Mouse (Mus musculus) myocyte (in vitro differentiated cells): Measurements from ENCODE around the gene Syngr3. TPM values are rescaled to one million over a fixed set of nuclear protein-coding genes. Genes with fewer than 3 reads are reported as not detected.
"Not testable (repeated sequence)": the region's sequence is repeated elsewhere in the genome, so short reads cannot be mapped to it uniquely, and the experiment has no call there.

ENCODE experiments used
- H3K27me3 ChIP-seq: one replicate; pipeline ENCODE4 v1.6.1; 2011; ENCODE audit not compliant: control insufficient read depth, insufficient read depth, insufficient read length
- H3K36me3 ChIP-seq: one replicate; pipeline ENCODE4 v1.6.1; 2011; ENCODE audit not compliant: control insufficient read depth, insufficient read depth
- H3K4me2 ChIP-seq: one replicate; pipeline ENCODE4 v1.6.1; 2011; ENCODE audit warnings: low read depth, control low read depth
- H3K4me3 ChIP-seq: one replicate; pipeline ENCODE4 v1.5.1; 2011; ENCODE audit warnings: mild to moderate bottlenecking, control low read depth, moderate library complexity
- H3K79me2 ChIP-seq: one replicate; pipeline ENCODE4 v1.6.1; 2011; ENCODE audit not compliant: control insufficient read depth, insufficient read depth
- H3ac ChIP-seq: one replicate; pipeline ENCODE4 v1.6.1; 2011; ENCODE audit not compliant: control insufficient read depth, insufficient read length
- CEBPB ChIP-seq: IDR thresholded peaks from 2 replicates; pipeline ENCODE4 v1.6.1; 2011; ENCODE audit warnings: mild to moderate bottlenecking, moderate library complexity; ENCODE audit not compliant: poor library complexity, insufficient read depth, severe bottlenecking
- E2F4 ChIP-seq: IDR thresholded peaks from one replicate; pipeline ENCODE4 v1.6.1; 2011; ENCODE audit warnings: mild to moderate bottlenecking, control low read depth, moderate library complexity; ENCODE audit not compliant: insufficient read depth
- MAX ChIP-seq: IDR thresholded peaks from one replicate; pipeline ENCODE4 v1.6.1; 2011; ENCODE audit warnings: low read depth, mild to moderate bottlenecking, control low read depth
- MYOD1 ChIP-seq, 3 experiments: IDR thresholded peaks; one replicate each; pipeline ENCODE4 v1.6.1; 2011; ENCODE audit warnings: control low read depth in 2 of 3, low read depth in 2 of 3, mild to moderate bottlenecking in 2 of 3, moderate library complexity in 1 of 3; ENCODE audit not compliant: insufficient read length in 2 of 3, control insufficient read depth in 1 of 3
- MYOG ChIP-seq, 3 experiments: IDR thresholded peaks; one replicate each; pipeline ENCODE4 v1.6.1; 2011; ENCODE audit warnings: control low read depth in 2 of 3, low read depth in 2 of 3, mild to moderate bottlenecking in 2 of 3; ENCODE audit not compliant: insufficient read length in 2 of 3, control insufficient read depth in 1 of 3, insufficient read depth in 1 of 3
- POLR2A ChIP-seq: IDR thresholded peaks from one replicate; pipeline ENCODE4 v1.6.1; 2011; ENCODE audit warnings: low read depth, mild to moderate bottlenecking, control low read depth, moderate library complexity; ENCODE audit not compliant: insufficient read length
- POLR2AphosphoS2 ChIP-seq: IDR thresholded peaks from one replicate; pipeline ENCODE4 v1.6.1; 2011; ENCODE audit warnings: low read depth, control low read depth; ENCODE audit not compliant: insufficient read length
- REST ChIP-seq: IDR thresholded peaks from one replicate; pipeline ENCODE4 v1.6.1; 2011; ENCODE audit warnings: mild to moderate bottlenecking, control low read depth, moderate library complexity; ENCODE audit not compliant: insufficient read depth, insufficient read length
- SRF ChIP-seq: IDR thresholded peaks from one replicate; pipeline ENCODE4 v1.6.1; 2011; ENCODE audit warnings: low read depth; ENCODE audit not compliant: control insufficient read depth, insufficient read length
- TCF12 ChIP-seq: IDR thresholded peaks from one replicate; pipeline ENCODE4 v1.6.1; 2011; ENCODE audit warnings: mild to moderate bottlenecking, control low read depth; ENCODE audit not compliant: poor library complexity, insufficient read depth, severe bottlenecking
- TCF3 ChIP-seq: IDR thresholded peaks from one replicate; pipeline ENCODE4 v1.6.1; 2011; ENCODE audit warnings: low read depth, control low read depth; ENCODE audit not compliant: insufficient read length
- USF1 ChIP-seq: IDR thresholded peaks from one replicate; pipeline ENCODE4 v1.6.1; 2011; ENCODE audit warnings: low read depth, mild to moderate bottlenecking, control low read depth, moderate library complexity
- polyA plus RNA-seq: library from polyadenylated mRNA; unstranded; fragments of >200 nt; fragmentation: generic; extraction: Trizol; gene quantifications from one replicate; pipeline ENCODE4 v1.2.1, GENCODE M21; 2012; ENCODE audit warnings: missing spikeins

The Syngr3 gene
- polyA plus RNA-seq, 1 experiment, result 0.29 TPM

DNA sequence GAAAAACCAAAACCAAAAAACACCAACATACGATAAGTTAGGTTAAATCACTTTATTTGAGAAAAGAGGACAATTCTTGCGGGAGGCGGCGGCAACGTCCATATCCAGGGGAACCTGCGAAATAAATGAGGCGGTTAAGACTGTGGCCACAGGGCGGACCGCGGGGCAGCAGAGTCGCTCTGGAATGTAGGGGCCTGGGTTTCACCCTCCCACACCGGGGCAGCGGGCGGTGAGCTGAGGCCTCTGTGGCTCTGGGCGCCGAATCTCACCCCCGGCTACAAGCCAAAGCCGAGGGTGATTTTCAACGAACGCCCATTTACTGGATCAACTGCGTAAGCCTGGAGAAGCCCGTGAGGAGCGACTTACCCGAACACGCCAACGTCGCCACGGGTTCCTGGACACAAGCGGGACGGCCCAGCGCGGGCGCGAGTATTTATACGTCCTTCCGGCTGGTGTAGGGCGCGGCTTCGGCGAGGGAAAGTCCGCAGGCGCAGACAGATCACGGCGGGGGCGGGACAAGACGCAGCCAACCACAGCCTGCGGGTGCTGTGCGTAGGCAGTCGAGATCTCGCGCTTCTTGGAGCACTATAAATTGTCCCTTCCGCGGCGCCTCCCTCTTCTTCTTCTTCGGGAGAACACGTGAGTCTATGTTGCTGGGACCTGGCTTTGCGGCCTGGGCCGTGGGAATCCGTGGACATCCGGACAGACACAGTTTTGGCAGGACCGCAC, 29.9 kb upstream of the Syngr3 start:
- H3K4me3 ChIP-seq, result peak overlapping the region; percentile 77
- H3K79me2 ChIP-seq, result peaks cover 40% of the 10 kb centered on the region
- no peaks in the 10 kb centered on the region for H3K27me3 ChIP-seq
- H3K4me2 ChIP-seq, result peak overlapping the region; percentile 79
- H3ac ChIP-seq, result peak overlapping the region; percentile 63
- peaks cover 11% of the 10 kb centered on the region for H3K36me3 ChIP-seq
- peak; percentile 94 for TF ChIP-seq POLR2A
- peak; percentile 93 for TF ChIP-seq POLR2AphosphoS2
- TF ChIP-seq REST, result no peak
- TF ChIP-seq SRF, result no peak
- TF ChIP-seq USF1, result peak; percentile 30
- TF ChIP-seq TCF3, result no peak
- no peak for TF ChIP-seq TCF12
- TF ChIP-seq CEBPB, result no peak
- no peak for TF ChIP-seq MYOG (IDR thresholded peaks at IDR 0.05; ENCODE audit: control insufficient read depth in 1 of 3, insufficient read depth in 1 of 3, insufficient read length in 2 of 3, low read depth in 2 of 3)
- TF ChIP-seq E2F4, result no peak
- TF ChIP-seq MAX, result peak; percentile 51
- TF ChIP-seq MYOD1 (IDR thresholded peaks at IDR 0.05; ENCODE audit: control insufficient read depth in 1 of 3, insufficient read length in 2 of 3, low read depth in 2 of 3), result no peak

DNA sequence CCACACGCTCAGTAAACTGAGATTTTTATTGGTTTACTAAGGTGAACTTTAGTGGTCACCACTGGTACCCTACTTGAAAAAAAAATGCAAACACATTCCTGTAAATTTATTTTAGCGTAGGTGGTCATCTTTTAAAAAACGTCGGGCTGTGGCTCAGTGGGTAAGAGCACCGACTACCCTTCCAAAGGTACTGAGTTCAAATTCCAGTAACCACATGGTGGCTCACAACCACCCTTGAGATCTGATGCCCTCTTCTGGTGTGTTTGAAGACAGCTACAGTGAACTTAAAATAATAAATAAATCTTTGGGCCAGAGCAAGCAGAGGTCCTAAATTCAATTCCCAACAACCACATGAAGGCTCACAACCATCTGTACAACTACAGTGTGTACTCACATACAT, 29.2 kb upstream of the Syngr3 start:
- Histone ChIP-seq H3K79me2 (peaks cover 39% of the 10 kb centered on the region), H3ac (peak overlapping the region; percentile 63), H3K4me2 (peak overlapping the region; percentile 79), H3K4me3 (peak overlapping the region; percentile 77), H3K36me3 (peaks cover 11% of the 10 kb centered on the region)
- H3K27me3 ChIP-seq, result not testable (repeated sequence)

DNA sequence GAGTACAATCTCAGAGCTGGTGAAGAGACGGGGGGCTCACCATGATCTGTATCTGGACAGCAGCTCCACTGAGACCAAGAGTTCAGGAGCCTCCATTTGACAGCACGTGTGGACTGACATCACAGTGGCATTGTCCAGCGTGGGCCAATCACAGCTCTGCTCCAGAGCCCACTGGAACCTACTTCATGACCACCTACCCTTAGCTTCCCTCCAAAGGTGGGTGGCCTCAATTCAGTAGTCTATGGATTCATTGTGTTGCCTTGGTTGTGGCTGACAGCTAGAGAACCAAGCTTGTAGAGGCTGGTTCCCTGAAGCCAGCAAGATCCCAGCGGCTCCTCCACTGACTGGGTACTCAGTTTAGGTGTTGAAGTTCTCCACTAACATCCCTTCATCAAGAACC, 28.2 kb upstream of the Syngr3 start, which contains the start of the genes Rnf151 and Rps2:
TSS of gene Rnf151 (minus strand) at position 121 of the 400 bp plus-strand sequence.
TSS of gene Rps2 (plus strand) at position 174 of the 400 bp plus-strand sequence.
- no peak within 1 kb of the TSS for H3ac ChIP-seq
- TF ChIP-seq MYOG (IDR thresholded peaks at IDR 0.05; ENCODE audit: control insufficient read depth in 1 of 3, insufficient read depth in 1 of 3, insufficient read length in 2 of 3, low read depth in 2 of 3) (no peak), POLR2AphosphoS2 (peak; percentile 57), E2F4 (no peak), CEBPB (no peak), REST (no peak)
- H3K36me3 ChIP-seq, result peaks cover 11% of the 10 kb centered on the region
- peaks cover 29% of the 10 kb centered on the region for H3K79me2 ChIP-seq
- no peaks in the 10 kb centered on the region for H3K27me3 ChIP-seq
- H3K4me3 ChIP-seq, result peak within 1 kb of the TSS; percentile 77
- H3K4me2 ChIP-seq, result peak within 1 kb of the TSS; percentile 79

DNA sequence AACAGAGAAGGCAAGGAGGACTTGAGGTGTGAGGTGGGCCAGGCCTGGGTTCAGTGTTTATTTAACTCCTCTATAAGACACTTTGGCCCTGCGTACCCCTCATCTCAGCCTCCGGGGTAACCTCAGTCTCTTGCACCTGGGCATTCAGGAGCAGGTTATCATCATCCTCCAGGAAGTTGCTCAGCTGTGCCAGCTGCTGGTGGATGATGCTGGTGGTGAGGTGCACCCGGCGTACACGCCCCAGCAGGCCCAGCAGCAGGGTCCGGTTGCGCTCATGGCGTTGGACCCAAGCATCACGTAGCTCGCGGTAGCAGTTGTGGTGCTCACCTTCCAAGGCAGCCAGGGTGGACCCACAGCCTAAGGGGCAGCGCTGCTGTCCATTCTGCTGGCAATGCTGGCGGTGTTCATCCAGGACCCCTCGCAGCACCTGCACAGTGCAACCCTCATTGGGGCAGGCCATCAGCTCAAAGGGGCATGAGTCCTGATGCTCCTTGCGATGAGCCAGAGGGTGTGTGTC, 26.5 kb upstream of the Syngr3 start:
- H3K4me2 ChIP-seq, result no peak overlapping the region
- H3K4me3 ChIP-seq, result no peak overlapping the region
- no peaks in the 10 kb centered on the region for H3K36me3 ChIP-seq
- H3K79me2 ChIP-seq, result peaks cover 14% of the 10 kb centered on the region
- H3ac ChIP-seq, result no peak overlapping the region
- no peaks in the 10 kb centered on the region for H3K27me3 ChIP-seq
- TF ChIP-seq POLR2AphosphoS2, result peak; percentile 54
- no peak for TF ChIP-seq TCF3

DNA sequence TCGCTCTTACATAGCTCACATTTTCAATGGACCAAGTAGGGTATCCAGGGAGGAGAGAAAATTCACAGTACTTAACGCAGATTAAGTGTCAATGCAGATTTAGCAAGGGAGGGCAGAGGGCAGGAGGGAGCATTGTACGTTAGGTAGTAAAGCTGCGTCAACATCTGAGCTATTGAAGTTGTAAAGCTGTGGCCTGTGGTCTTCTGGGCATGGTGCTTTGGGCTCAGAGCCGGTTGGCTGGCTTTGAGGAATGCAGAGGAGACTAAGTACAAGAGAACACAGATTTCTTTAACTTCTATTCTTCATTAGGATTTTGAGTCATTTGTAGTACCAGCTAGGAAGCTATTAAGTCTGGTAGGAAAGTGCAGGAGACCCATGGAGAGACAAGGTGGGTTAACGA, 25.8 kb upstream of the Syngr3 start:
- Histone ChIP-seq H3K4me3 (no peak overlapping the region), H3K79me2 (peaks cover 10% of the 10 kb centered on the region), H3ac (no peak overlapping the region), H3K27me3 (no peaks in the 10 kb centered on the region), H3K36me3 (no peaks in the 10 kb centered on the region), H3K4me2 (no peak overlapping the region)
- no peak for TF ChIP-seq POLR2A
- no peak for TF ChIP-seq POLR2AphosphoS2
- no peak for TF ChIP-seq REST
- no peak for TF ChIP-seq TCF12
- TF ChIP-seq MYOG (IDR thresholded peaks at IDR 0.05; ENCODE audit: control insufficient read depth in 1 of 3, insufficient read depth in 1 of 3, insufficient read length in 2 of 3, low read depth in 2 of 3), result no peak
- TF ChIP-seq SRF, result no peak
- TF ChIP-seq E2F4, result no peak
- TF ChIP-seq MYOD1 (IDR thresholded peaks at IDR 0.05; ENCODE audit: control insufficient read depth in 1 of 3, insufficient read length in 2 of 3, low read depth in 2 of 3), result no peak
